Mouse (Mus musculus) c-Kit-positive CD71-positive TER-119-positive erythroid progenitor cells, embryonic 14.5 days (primary cell): ENCODE measurements around the gene Gps2.

Experiments used
- DNase-seq: peaks from one replicate; pipeline ENCODE4 v3.0.0-alpha.2; 2013; ENCODE audit warnings: low spot score

Gps2 gene

GRCm38 (mm10) chr11:69886907-69887635 is 26.6 kb upstream of the Gps2 start:
- no peak for DNase-seq

GRCm38 (mm10) chr11:69891482-69891881 is 22.2 kb upstream of the Gps2 start:
- DNase-seq = no peak

- DNase-seq = no peak
Observed at GRCm38 (mm10) chr11:69894671-69895070, 19.0 kb upstream of the Gps2 start.

GRCm38 (mm10) chr11:69895291-69895690 is 18.4 kb upstream of the Gps2 start, which contains the start of gene Acap1:
Gene Acap1 (minus strand): TSS chr11:69895539.
- DNase-seq = no peak

GRCm38 (mm10) chr11:69899870-69900269 is 13.8 kb upstream of the Gps2 start:
- DNase-seq = no peak

GRCm38 (mm10) chr11:69900471-69901405 is 12.9 kb upstream of the Gps2 start, which contains the start of the genes 2810408A11Rik and Neurl4:
Gene 2810408A11Rik (minus strand): TSS chr11:69900987.
Gene Neurl4 (plus strand): TSS chr11:69901072.
- DNase-seq = peak; percentile 95

- DNase-seq = peak; percentile 92
Observed at GRCm38 (mm10) chr11:69901406-69901846, 12.3 kb upstream of the Gps2 start.

GRCm38 (mm10) chr11:69901993-69902392 is 11.7 kb upstream of the Gps2 start:
- no peak for DNase-seq

GRCm38 (mm10) chr11:69902972-69903371 is 10.7 kb upstream of the Gps2 start:
- no peak for DNase-seq

GRCm38 (mm10) chr11:69904311-69904710 is 9.4 kb upstream of the Gps2 start:
- no peak for DNase-seq

- no peak for DNase-seq
Observed at GRCm38 (mm10) chr11:69908645-69909044, 5.0 kb upstream of the Gps2 start.

- no peak for DNase-seq
Observed at GRCm38 (mm10) chr11:69909174-69909573, 4.5 kb upstream of the Gps2 start.

- no peak for DNase-seq
Observed at GRCm38 (mm10) chr11:69910177-69910576, 3.5 kb upstream of the Gps2 start.

GRCm38 (mm10) chr11:69910781-69911560 is 2.7 kb upstream of the Gps2 start:
- no peak for DNase-seq

GRCm38 (mm10) chr11:69911701-69912100 is 2.0 kb upstream of the Gps2 start:
- no peak for DNase-seq

GRCm38 (mm10) chr11:69912716-69913530 is 765 bp upstream of the Gps2 start:
- no peak for DNase-seq

- DNase-seq = no peak
Observed at GRCm38 (mm10) chr11:69914372-69914764, 680 bp downstream of the Gps2 start.

- DNase-seq = no peak
Observed at GRCm38 (mm10) chr11:69914917-69915430, 1.3 kb downstream of the Gps2 start.

- peak; percentile 87 for DNase-seq
Observed at GRCm38 (mm10) chr11:69915667-69916627, 2.3 kb downstream of the Gps2 start.
